Mouse (Mus musculus) gastrocnemius, postnatal 25 days (tissue): ENCODE data around the gene Yipf3. TPM values are rescaled to one million over a fixed set of nuclear protein-coding genes. Genes with fewer than 3 reads are reported as not detected.

ENCODE experiments used
- DNase-seq: peaks from one replicate; pipeline ENCODE4 v3.0.0; 2022
- microRNA-seq, 2 experiments: library from miRNA; unstranded; fragments of <30 nt; microRNA quantifications; one replicate each; pipeline ENCODE4 v1.2.0; 2021; ENCODE audit warnings: borderline replicate concordance in 2 of 2
- total RNA-seq, 2 experiments: library from RNA; stranded (reverse); gene quantifications; 1 replicate in 1 of 2; 2 replicates in 1 of 2; pipeline ENCODE4 v1.2.3; 2021

Yipf3 gene
- total RNA-seq, 2 experiments from 2014 or later = 49.4 to 54.7 TPM

DNA sequence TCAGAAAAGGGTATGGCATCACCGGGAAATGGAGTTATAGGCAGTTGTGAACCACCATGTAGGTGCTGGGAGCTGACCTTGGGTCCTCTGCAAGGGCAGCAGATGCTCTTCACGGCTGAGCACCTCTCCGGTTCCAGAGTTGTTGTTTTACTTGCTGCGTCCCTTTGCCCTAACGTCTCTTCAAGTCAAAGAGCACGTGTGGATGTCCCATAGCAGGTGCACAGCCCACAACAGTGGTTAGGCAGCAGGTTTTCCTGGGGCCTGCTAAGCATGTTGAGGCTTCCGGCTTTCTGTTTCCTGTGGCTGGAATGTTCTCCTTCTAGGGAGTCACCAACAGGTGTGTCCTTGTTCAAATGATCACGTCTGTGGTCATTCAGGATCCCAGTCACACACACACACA, 36.0 kb downstream of the Yipf3 start:
- DNase-seq = no peak

DNA sequence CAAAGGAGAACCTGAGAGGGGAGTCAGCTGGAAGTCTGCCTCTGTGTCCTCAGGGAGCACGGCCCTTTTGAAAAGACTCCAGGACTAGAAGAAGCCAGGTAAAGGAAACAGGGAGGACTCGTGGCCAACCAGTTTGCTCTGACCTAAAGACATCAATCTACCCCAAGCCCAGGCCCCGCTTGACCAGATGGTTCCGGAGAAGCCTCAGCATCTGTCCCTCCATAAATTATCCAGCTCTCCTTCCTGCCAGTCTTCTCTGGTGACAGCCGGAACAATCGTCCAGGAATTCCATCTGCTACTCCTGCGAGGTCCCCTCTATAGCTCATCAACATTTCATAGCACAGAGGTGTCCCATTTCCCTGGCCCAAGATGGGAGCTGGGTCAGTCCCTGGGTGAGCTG, 36.8 kb downstream of the Yipf3 start:
- DNase-seq = no peak

DNA sequence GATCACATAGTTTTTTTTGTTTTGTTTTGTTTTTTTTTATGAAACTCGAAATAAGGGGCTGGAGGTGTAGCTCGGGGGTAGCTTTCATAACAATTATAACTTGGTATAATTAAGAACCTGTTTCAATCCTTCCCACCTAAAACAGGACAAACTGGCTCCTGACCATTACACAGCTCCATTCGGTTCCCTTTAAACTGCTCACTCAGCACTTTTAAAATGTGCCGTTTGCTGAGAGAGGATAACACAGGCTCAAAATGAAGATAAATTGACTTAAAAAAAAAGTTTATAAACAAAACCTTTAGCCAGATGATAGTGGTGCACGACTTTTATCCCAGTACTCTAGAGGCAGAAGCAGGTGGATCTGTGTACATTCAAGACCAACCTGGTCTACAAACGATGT, 37.5 kb downstream of the Yipf3 start:
- DNase-seq = no peak

DNA sequence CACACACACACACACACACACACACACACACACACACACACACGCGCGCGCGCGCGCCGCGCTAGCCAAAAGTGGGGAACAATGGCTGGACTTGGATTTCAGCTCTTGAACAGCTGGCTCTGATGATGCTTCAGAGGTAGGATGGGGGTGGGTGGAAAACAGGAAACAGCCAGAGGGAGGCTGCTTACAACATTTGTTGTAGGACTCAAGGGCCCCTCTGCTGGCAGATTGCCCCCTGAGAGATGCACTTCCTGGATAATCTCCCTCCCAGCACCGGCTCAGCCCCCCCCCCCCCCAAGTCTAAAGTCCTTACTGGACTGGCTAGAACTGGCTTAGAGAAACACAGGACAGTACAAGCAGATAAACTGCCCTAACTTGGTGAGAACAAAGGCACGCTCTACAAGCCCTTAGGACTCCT, 39.8 kb downstream of the Yipf3 start:
- peak; percentile 64 for DNase-seq

DNA sequence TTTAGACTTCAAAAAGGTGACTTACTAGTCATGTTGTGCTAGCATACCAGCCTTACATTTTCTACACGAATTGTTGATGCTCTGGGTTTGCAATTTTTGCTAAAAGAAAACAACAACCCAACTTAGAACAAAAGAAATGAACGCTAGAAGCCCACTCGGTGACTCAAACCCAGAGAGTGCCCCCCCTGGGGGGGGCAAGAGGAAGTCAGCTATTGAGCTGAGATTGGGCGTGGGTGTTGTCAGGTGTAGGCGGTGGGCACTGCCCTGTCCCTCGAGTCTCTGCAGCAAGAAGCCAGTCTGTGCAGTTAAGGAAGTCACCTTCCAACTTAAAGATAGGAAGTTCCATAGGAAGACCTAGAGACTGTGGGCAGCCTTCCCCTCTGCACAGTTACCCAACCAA, 48.7 kb downstream of the Yipf3 start:
- DNase-seq = no peak

DNA sequence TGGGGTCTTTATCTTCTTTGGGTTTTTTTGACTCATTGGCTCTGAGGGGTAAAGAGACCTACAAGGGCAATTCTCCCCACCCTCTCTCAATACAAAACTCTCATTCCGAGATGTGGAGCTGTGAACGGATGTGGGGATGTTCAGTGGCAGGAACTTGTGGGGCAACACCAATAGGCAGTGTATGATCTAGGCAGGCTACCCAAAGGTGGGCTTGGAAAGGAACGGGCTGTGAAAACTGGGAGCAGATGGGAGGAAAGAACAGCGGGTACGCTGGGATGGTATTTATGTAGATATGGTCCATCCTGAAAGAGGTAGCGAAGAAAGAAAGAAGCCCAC, 49.1 kb downstream of the Yipf3 start:
- DNase-seq = no peak

DNA sequence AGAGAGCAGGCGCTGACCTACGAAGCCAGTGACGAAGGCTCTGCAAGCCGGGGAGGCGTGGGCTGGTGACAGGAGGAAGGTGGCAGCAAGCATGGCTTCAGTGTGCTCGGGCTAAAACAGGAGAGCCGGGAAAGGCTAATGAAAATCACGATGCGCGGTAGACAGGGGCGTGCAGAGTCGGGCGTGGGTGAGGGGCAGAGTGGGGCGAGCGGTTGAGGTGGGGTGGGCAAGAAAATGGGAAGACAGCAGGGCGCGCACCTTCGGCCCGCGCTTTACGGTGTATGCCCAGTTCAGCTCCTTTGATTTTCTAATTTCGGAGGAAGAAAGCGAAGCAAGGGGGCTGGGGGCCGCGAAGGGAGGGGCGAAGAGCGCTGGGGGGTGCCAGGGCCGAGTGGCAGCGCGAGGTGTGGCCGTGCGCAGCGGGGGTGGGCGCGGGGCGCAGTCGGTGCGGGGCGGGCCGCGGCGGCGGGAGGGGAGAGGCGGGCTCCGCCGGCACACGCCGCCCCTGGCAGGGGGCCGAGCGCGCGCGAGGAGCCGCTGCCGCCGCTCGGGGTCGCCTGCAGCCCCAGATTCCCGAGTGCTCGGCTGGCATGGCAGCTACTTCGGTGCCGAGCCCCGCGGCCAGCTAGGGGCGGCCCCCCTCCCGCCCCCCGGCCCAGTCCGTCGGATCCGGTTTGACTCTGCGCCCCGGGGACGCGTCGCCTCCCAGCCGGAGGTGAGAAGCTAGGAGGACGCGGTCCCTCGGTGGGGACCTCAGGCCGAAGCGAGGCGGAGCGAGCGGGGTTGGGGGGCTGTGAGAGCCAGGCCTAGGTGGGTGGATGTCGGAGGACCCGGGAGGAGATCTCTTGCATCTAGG, 49.7 kb downstream of the Yipf3 start, which contains the start of gene Dlk2:
Gene Dlk2 (plus strand): TSS at position 58 of the 856 bp plus-strand sequence.
- no peak for DNase-seq

DNA sequence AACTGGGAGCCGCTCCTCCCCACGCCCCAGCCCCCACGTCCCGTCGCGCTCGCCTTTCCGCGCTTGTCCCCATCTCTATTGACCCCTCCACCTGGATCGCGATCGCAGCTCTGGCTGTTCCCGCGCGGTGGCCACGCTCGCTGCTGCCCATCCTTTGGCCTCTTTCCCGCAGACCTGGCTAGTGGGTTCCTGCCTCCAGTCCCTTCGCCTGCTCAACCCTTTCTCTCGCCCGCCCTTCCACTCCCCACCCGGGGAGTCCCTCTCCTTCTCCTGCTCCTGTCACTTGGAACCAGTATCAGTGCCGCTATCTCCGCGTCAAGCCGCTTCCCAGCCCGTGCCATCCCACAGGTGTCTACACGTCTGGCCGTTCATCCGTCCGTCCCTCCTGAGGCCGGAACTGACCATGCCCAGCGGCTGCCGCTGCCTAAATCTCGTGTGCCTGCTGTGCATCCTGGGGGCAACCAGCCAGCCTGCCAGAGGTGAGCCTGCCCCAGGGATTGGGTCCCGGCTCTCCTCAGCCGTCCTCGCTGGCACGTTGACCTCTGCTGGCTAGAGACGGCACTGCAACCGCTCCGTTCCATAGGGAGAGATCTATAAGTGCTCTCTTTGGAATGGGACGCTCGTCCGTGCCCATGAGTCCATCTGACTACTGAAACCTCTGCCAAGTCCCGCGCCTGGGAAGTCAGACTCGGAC, 50.5 kb downstream of the Yipf3 start:
- DNase-seq = peak; percentile 70

DNA sequence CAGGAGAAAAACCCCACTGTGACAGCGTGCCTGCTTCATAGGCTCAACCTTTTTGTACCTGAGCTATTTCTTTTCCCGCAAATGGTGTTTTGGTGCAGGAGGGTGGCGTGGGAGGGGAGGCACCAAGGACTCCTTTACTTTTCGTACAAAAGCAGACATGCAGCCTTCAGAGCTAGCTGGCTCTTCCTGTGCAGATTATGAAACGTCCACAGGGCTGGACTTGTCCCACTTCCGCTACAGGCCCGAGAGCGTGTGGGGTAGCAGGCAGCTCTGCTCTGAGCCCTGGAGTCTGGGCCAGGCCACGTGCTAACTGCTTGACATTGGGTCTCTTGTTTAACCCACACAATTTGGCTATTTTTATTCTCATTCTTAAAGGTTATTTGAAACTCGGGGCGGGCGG, 54.0 kb downstream of the Yipf3 start:
- no peak for DNase-seq

Small RNA genes lying within 50 kb of the gene (microRNA-seq; reads per million reads assigned to microRNA genes)
- gene Mir693 = 0 to 0.74 reads per million in 2 experiments

Other genes with a start within 250 kb of the Yipf3 start
- gene Vegfa, start 215.7 kb upstream of the Yipf3 start, total RNA-seq = 100 to 1,000 TPM; 135 to 170 TPM
- gene Mrps18a, start 137.1 kb upstream of the Yipf3 start, total RNA-seq = 10 to 100 TPM; 74.1 to 79.3 TPM
- gene Rsph9, start 103.9 kb upstream of the Yipf3 start, total RNA-seq = under 1 TPM; 0.29 to 0.38 TPM
- gene Mad2l1bp, start 94.5 kb upstream of the Yipf3 start, total RNA-seq = 10 to 100 TPM; 16.5 to 18.3 TPM
- gene Gtpbp2, start 87.0 kb upstream of the Yipf3 start, total RNA-seq = 10 to 100 TPM; 46.5 to 50.8 TPM
- 10 to 100 TPM; 10.6 to 10.9 TPM for gene Polh, start 45.4 kb upstream of the Yipf3 start, total RNA-seq
- gene Xpo5, start 45.3 kb upstream of the Yipf3 start, total RNA-seq = 1 to 10 TPM; 9.0 to 9.4 TPM
- gene Polr1c, start within 50 bp of the Yipf3 start, total RNA-seq = 10 to 100 TPM; 16.4 to 16.5 TPM
- gene Lrrc73, start 5.5 kb downstream of the Yipf3 start, total RNA-seq = under 1 TPM; 0.33 to 0.35 TPM
- gene Tjap1, start 34.9 kb downstream of the Yipf3 start, total RNA-seq = 10 to 100 TPM; 31.7 to 39.1 TPM
- under 1 TPM in 1 of 2 experiments, not detected in 1; 0.21 TPM for gene Dlk2, start 49.3 kb downstream of the Yipf3 start, total RNA-seq
- gene Abcc10, start 80.3 kb downstream of the Yipf3 start, total RNA-seq = 1 to 10 TPM; 2.7 to 2.8 TPM
- gene Zfp318, start 135.7 kb downstream of the Yipf3 start, total RNA-seq = 10 to 100 TPM; 11.4 to 12.6 TPM
- gene Crip3, start 180.8 kb downstream of the Yipf3 start, total RNA-seq = under 1 TPM in 1 of 2 experiments, not detected in 1; 0.78 TPM
- gene Slc22a7, start 190.4 kb downstream of the Yipf3 start, total RNA-seq = not detected
- 1 to 10 TPM in 1 of 2 experiments, under 1 TPM in 1; 0.77 to 1.4 TPM for gene Ttbk1, start 239.6 kb downstream of the Yipf3 start, total RNA-seq
- gene Dnph1, start 248.6 kb downstream of the Yipf3 start, total RNA-seq = 1 to 10 TPM; 4.5 to 5.4 TPM